Mouse (Mus musculus) gastrocnemius, adult 18-20 months (tissue): Measurements from ENCODE around the gene Prkn. TPM values are rescaled to one million over a fixed set of nuclear protein-coding genes. Genes with fewer than 3 reads are reported as not detected.
A peak's percentile ranks its signal among the peaks of the same experiment; 100 is the strongest.

Experiments
- DNase-seq: peaks from one replicate; pipeline ENCODE4 v3.0.0; 2021; ENCODE audit warnings: low spot score
- total RNA-seq, 2 experiments: library from RNA; stranded (reverse); gene quantifications; 2 replicates each; pipeline ENCODE4 v1.2.3; 2021

The Prkn gene
- total RNA-seq, 2 experiments from 2014 or later: 23.1 to 23.8 TPM

DNA sequence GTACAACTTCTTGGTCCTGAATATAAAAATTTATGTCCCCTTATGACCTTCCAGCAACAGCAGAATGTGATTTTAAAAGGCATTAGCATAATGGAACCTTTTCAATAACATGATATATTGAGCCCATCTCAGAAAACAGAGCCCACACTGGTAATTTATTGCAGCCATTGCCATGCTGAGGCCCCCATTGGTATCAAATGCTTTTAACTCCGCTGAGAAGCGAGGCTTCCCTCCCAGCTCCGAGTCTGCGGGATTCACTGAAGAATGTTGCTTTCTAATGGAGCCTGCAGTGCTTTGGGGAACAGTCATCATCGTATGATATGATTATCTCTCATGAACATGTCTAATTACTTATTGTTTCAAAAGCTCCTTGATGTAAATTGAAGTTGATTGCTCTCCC, 421.5 kb downstream of the Prkn start:
- no peak for DNase-seq

DNA sequence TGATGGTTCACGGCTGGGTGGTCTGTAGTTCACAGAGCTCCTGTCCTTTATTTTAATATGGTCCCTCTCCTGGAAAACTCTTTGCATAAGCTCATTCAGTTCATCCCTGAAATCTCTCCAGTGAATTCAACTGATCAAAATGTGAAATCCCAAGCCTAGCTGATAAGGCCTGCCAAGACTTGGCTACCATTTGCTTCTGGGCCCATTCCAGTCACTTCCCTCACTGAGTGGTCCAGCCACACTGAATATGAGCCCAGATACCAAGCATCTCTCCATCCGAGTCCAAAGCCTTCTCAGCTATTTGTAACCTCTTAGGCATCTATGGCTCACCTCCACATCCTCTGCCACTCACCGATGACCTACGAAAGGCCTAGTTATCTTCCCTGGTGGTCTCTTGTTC, 427.8 kb downstream of the Prkn start:
- no peak for DNase-seq

DNA sequence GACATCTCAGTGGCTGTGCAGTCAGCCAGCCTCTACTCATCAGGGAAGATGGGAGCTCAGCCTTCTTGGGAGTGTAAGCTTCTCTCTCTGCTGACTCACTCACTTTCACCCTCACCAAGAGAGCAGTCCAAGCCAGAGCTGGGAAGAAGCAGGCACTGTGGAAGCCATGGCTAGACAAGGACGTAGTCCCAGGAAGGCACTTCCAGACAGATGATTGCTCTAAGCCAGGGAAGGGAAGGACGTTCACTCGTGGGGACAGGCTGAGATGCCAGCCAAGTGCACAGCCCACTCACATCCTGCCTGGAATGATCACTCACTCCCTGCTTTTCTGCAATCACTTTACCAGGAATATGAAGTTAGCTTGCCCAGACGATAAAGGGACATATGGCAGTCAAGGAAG, 430.0 kb downstream of the Prkn start:
- no peak for DNase-seq

DNA sequence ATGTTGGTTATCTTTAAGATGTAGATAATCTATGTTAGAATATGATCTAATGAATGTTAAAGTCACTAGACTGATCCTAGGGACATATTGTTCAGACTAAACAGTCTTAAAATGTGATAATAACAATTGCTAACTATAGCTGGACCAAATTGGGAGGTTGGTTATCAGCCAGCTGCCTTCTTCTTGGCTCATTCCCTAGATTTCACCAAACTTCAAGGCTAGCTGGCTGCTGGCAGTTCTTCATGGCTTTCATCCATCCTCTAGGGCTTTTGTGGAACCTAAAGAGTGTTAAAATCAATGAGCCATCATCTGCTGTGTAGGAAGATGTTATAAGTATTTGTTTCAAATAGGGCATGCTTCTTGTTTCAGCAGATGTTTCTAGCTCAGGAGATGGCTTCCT, 431.7 kb downstream of the Prkn start:
- no peak for DNase-seq

DNA sequence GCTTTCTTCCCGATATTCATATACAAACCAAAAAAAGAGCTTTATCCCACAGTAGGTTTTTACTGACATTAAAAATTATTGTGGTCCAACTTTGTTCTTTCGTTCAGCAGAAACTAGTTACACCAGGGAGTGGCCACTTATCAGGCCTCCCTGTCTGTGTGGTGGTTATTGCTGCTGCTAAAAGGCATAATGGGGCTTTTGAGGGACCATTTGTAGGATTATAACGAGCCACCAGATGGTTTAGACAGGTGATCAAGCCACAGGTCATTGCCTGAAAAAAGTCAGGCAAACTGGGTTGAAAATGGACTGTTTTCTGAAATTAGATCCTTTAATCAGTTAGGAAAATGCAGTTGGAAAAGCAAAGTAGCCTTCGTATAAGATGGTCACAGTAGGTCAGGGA, 444.1 kb downstream of the Prkn start:
- no peak for DNase-seq

DNA sequence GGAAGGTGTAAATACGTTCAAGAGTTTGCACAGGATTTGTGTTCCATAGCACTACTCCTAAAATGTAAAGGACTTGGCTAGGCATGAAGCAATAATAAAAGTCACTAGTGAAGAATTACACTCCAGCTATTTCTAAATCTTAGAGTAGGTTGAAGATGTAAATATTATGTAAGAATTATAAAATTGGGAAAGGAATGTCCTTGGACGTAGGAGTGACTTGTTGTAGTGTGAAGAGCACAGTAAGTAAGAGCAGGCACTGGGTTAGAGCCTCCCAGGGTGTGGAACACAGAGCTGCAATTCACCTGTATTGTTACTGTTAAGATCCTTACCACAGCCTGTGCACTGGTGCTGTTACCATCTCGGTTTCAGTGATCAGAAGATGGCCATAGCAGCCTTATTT, 450.0 kb downstream of the Prkn start:
- DNase-seq: no peak

DNA sequence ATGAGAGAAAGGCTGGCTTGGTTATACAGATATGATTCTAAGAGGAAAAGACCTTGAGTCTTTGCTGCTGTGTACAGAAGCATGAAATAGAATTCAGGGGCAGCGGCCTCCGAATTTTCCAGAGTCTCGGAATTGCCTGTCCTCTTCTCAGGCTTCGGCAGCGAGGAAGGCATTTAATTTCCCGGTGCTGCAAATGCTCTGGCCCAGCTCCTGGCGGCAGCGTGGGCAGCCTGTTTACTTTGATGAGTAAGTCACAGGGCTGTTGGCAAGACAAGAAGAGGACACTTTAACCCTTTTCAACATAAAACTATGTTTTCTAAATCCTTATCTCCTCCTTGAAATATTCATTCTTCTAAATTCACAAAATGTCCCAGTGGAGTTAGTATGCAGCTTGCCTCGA, 462.9 kb downstream of the Prkn start:
- DNase-seq: no peak

DNA sequence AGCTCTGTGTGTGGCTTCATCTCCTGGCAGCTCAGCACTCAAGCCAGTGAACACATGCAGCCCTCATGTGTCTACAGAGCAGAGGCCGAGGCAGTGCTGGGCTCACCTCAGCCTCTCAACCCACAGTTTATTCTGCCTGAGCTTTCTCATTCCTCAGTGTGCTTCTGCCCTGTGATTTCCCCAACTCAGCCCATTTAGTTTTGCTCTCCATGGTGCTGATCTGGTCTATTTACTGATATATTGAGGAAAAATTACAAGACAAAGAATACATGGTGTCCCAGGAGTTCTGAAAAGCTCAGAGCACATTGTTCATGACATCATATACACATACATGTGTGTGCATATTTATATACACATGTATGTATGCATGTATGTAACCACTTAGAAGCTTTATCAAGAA, 469.7 kb downstream of the Prkn start:
- no peak for DNase-seq

DNA sequence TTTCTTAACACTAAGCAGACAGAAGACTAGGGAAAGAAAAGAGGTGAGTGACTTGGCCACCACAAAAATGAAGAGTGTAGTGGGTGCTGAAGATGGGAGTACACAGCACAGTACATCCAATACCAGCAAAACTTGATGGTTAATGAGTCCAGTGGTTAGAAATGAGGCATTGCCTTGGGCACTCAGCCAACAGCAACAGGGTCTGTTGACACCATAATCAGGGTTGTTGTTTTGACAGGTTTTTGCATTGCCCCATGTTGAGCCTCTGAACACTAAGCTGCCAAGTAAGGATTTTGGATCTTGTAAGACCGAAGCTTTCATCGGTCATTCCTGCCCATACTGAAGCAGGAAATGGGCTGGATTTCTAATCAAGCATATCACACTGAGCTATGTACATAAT, 474.0 kb downstream of the Prkn start:
- no peak for DNase-seq

DNA sequence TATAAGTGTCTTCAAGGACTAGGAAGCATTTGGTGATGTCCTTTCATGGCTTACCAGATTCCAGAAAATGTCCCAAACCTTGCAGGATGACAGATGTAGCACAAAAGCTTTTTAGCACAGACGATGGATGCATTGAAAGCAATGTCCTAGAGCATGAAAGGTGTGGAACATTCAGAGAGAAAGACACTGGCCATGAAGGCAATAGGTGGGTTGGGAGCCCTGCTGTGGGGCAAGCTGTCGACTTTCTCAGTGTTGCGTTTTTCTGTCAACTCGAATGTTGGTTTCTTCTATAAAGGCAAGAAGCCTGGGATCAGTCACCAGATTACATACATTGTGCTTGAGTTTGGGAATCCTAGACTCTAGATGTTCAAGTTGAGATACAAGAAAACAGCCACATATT, 475.5 kb downstream of the Prkn start:
- DNase-seq: no peak

DNA sequence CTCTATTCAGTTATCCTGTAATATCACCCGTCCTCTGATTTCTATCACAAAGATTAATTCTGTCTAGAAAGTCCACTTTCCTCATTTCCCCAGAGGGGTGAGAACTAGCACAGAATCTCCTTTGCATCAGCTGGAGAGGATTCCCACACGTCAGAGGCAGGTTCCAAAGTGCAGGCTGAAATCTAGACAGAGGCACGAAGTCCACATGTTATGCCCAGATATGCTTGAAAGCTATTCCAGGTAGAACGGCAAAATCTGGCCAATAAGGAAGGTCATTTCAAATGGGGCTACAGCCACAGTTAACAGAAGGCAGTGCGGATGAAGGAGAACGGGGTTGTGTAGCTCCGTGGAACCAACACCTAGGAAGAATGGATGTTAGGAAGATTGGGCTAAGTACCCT, 478.8 kb downstream of the Prkn start:
- no peak for DNase-seq

DNA sequence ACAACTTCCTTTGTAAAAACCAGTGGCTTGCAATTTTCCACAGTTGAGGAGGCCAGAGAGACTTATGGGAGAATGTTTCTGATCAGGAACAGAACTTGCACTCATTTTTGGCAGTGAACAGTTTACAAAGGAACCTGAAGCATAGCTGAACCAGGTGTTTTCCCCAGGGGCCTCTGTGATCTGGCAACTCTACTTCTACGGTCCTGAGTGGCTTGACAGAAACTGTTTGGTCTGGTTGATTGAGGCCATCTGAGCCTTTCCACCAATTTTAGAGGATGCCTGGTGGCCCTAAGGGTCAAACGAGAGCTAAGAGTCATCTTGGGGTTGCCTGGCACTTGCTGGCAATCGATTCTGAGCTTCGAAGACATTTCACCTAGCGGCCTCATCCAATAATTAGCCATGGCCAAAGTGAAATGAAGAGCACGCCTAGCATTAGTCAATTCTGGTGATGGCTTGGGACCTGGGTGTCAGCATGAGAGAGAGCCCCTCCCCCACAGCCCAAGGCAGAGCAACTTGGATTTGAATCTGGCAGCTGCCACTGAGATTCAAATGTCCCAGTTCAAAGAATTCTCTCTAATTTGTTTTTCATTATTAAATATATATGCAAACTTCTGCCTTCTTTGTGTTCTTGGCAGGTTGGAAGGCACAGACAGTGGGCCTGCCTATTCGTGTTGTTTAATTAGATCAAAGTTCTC, 479.6 kb downstream of the Prkn start:
- DNase-seq: no peak

DNA sequence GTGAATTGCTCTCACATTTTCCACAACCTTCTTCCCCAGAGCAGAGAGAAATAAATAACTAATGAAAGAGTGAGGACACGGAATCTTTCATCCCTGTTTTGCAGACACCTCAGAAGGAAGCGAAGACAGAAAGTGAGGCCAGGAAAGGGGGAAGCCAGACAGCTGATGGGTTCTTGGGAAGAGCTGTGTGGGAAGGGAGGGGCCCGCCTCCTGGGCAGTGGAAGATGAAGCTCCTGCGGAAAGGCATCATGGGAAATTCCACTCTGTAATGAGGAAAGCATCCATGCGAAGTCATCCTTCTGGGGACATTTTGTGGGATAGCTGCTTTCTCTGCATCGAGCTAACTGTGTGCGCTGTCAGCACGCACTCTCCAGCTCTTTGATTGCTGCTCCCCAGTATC, 491.9 kb downstream of the Prkn start:
- no peak for DNase-seq

DNA sequence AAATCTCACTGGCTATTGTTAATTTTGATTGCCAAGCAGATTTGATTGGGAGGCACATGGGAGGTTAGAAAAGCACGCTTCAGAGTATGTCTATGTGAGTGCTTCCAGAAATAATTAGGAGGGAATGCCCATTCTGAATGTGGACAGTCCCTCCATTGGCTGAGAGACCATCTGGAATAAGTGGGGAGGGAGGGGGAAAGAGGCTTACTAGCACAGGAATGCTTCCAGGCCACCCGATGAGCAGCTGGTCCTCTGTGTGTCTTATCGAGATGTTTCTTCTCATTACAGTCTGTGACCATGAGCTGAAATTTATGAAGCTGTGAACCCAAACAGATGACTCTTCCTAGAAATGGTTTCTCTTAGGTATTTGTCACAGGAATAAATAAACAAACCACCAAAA, 493.6 kb downstream of the Prkn start:
- DNase-seq: no peak

DNA sequence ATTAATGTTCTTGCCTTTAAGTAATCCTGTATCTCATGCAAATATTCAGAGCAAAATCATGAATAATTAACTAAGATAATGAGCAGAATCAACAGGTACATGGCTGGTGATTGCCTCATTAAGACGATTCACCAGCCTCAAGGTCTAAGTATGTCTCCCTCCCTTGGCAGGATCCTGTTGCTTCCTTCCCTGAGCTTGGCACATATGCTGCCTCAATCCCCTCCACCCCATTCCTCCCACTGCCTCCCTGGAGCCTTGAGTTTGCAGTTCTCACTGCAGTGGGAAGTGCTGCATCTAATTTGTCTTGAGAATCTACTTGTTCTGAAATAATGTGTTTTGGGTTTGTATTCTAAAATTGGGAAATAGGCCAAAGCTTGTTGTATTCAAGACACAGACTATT, 496.0 kb downstream of the Prkn start:
- DNase-seq: no peak

DNA sequence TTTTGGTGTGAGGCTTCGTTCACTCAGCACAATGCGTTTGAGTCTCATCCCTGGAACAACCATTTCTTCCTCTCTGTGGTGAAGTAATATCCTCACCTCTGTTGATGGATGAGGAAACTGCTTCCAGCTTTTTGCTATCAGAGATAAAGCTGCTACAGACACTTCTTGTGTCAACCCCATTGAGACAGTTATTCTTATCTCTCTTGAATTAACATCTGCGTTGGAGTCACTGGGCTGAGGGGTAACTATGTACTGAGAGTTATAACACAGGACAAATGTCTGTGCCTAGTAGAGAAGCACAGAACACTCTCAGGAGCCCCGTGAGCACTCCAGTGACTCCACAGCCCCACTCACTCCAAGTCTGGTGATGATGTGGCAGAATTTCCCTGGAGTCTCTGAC, 500.2 kb downstream of the Prkn start:
- DNase-seq: no peak

DNA sequence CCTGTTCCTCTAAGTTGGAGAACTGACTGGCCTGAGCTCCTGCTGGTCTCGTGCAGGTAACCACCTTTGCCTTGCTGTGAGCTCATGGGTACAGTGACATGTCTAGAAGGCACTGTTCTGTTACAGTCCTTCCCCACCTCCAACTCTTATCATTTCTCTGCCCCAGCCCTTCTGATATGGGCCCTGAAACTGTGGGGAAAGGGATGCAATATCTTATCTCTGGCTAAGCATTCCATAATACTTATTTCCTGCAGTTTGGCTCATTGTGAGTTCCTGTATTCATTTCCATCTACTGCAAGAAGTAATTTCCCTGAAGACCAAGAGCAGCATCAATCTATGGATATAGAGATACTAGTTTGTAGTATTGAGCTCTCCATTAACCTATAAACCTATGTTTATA, 506.1 kb downstream of the Prkn start:
- DNase-seq: no peak

DNA sequence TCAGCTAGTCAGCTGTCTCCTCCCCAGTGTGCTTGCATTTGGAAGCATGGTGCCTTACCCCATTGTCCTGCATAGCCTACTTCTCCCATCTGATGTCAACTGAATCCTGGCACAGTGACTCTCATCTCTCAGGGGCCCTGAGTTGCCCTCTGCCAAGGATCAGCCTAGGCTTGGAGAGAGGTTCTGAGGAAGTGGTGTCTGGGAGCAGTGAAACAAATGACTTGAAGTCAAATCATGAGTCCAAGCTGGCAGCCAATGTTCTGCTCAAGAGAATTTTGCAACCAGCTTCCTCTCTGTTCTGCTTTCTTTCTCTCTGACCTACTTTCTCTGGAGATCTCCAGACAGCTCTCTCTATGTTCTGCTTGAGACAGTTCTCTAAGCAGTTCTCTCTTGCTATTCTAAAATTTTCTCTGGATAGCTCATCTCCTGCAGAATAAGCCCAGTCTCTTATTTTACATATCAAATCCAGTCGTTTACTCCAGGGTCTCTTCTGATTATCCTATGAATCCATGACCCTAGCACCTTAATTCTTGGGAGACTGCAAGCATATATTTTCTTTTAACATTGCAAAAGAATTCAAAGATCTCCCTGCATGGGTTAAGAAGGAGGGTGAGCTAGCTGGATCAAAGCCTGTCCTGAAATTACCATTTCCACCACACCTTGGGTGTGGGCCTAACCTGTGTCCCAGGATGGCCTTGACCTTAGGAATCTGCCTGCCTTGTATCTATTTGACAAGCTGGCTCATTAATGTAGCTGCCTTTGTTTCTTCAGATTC, 512.8 kb downstream of the Prkn start:
- peak; percentile 23 for DNase-seq

DNA sequence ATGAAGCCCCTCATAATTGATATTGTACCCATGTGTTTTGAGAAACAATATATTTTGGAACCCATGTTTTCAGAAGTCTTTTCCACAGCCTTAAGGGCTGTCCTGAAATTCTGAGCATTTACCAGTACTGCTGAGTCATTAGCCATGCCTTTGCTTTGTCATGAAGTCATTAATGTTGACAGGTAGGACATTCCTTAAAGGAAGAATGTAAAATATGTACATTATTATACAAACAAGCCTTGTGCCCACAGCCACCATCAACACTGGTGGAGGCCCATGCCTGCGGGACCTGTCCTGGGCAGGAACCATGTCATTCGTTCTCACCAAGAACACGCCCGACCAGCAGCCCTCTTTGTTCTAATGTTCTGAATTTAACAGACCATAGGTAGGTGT, 513.4 kb downstream of the Prkn start:
- no peak for DNase-seq

DNA sequence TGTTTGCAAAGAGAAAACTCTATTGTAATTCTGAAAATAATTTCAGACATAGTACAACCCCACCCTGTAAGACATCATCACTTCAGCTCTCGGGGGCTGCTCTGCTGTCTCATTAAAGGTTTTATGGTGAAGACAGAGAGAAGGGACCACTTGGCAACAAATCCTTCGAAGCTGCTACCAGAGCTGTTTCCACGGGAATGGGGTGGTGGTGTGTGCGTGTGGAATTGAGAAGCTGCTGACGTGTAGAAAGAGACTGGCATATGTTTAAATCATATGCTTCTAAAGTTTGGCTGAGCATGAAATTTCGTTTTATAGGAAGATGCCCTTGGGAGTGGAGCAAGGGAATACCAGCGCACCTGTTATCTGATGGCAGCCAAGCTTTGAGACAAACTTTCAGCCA, 514.2 kb downstream of the Prkn start:
- DNase-seq: no peak

DNA sequence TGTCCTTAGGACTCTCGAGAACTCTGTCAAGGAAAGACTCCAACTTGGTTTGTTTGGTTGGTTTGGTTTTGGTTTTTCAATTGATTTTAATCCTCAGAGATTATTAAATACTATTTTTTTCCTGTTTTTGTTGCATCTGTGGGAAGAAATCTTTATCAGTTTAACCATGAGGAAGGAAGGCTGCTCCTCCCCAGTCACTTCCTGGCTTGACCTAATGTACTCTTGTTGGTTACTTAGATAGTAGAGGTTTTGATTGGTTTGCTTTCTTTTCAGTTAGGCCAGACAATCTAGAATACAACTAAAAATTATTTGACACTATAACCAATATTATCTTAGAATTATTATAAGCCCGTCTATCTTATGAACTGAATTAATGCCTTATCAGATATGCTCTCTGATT, 535.3 kb downstream of the Prkn start:
- DNase-seq: no peak

DNA sequence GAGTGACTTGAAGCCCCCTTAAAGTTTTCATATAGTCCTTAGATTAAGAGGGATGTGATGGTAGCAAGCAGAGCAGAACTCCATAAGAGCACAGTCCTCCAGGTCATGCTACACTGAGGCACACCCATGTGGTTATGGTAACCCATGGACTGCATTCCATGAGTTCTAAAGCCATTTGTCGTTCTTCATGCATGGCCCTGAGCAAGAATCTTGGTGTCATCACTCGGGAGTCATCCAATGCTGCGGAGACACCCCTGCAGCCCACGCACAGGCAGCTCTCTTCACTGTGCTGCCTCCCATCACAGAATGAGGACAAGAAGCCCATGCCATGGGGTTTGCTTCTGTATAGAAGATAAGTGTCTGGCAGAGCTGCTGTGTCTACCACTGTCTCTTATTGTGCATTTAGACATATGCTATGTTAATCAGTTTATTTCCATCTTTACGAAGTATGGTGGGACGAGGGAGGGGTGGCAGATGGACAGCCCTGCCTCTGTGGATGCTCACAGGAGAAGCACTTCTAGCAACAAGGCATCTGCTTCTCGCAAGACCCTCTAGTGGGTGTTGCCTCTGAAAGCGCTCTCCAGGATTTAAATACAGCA, 543.3 kb downstream of the Prkn start:
- no peak for DNase-seq

DNA sequence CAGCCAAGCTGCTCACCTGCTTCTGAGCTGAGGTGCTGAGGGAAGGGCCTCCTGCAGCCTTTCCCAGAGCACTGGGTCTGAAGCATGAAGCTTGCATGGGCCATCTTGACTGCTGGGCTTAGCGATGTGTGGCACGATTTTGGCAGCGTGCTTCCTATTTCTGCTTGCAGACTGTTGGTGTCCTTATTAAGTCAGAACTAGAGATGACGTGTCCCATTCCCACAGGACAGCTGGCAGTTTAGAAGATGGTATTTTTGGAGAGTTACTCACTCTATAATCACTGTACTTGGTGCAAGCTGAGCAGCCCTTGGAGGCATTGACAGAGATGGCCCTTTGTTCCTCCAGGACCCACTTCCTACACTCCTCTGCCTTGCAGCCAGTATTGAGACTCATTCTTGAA, 545.1 kb downstream of the Prkn start:
- no peak for DNase-seq
